Mouse (Mus musculus) myocyte (in vitro differentiated cells): ENCODE measurements around the gene Dda1.

Experiments
- CEBPB ChIP-seq: IDR thresholded peaks from 2 replicates; pipeline ENCODE4 v1.6.1; 2011; ENCODE audit warnings: mild to moderate bottlenecking, moderate library complexity; ENCODE audit not compliant: poor library complexity, insufficient read depth, severe bottlenecking
- E2F4 ChIP-seq: IDR thresholded peaks from one replicate; pipeline ENCODE4 v1.6.1; 2011; ENCODE audit warnings: mild to moderate bottlenecking, control low read depth, moderate library complexity; ENCODE audit not compliant: insufficient read depth
- MAX ChIP-seq: IDR thresholded peaks from one replicate; pipeline ENCODE4 v1.6.1; 2011; ENCODE audit warnings: low read depth, mild to moderate bottlenecking, control low read depth
- MYOD1 ChIP-seq, 3 experiments: IDR thresholded peaks; one replicate each; pipeline ENCODE4 v1.6.1; 2011; ENCODE audit warnings: control low read depth in 2 of 3, low read depth in 2 of 3, mild to moderate bottlenecking in 2 of 3, moderate library complexity in 1 of 3; ENCODE audit not compliant: insufficient read length in 2 of 3, control insufficient read depth in 1 of 3
- POLR2A ChIP-seq: IDR thresholded peaks from one replicate; pipeline ENCODE4 v1.6.1; 2011; ENCODE audit warnings: low read depth, mild to moderate bottlenecking, control low read depth, moderate library complexity; ENCODE audit not compliant: insufficient read length
- POLR2AphosphoS2 ChIP-seq: IDR thresholded peaks from one replicate; pipeline ENCODE4 v1.6.1; 2011; ENCODE audit warnings: low read depth, control low read depth; ENCODE audit not compliant: insufficient read length
- REST ChIP-seq: IDR thresholded peaks from one replicate; pipeline ENCODE4 v1.6.1; 2011; ENCODE audit warnings: mild to moderate bottlenecking, control low read depth, moderate library complexity; ENCODE audit not compliant: insufficient read depth, insufficient read length
- SRF ChIP-seq: IDR thresholded peaks from one replicate; pipeline ENCODE4 v1.6.1; 2011; ENCODE audit warnings: low read depth; ENCODE audit not compliant: control insufficient read depth, insufficient read length
- TCF12 ChIP-seq: IDR thresholded peaks from one replicate; pipeline ENCODE4 v1.6.1; 2011; ENCODE audit warnings: mild to moderate bottlenecking, control low read depth; ENCODE audit not compliant: poor library complexity, insufficient read depth, severe bottlenecking
- TCF3 ChIP-seq: IDR thresholded peaks from one replicate; pipeline ENCODE4 v1.6.1; 2011; ENCODE audit warnings: low read depth, control low read depth; ENCODE audit not compliant: insufficient read length
- USF1 ChIP-seq: IDR thresholded peaks from one replicate; pipeline ENCODE4 v1.6.1; 2011; ENCODE audit warnings: low read depth, mild to moderate bottlenecking, control low read depth, moderate library complexity

GRCm38 (mm10) chr8:71521634-71522033 is 52.6 kb downstream of the Dda1 start:
- TF ChIP-seq POLR2A (no peak), CEBPB (no peak), USF1 (peak; percentile 79), TCF3 (peak; percentile 59), MAX (no peak), TCF12 (peak; percentile 28), REST (no peak), POLR2AphosphoS2 (no peak), MYOD1 (IDR thresholded peaks at IDR 0.05; ENCODE audit: control insufficient read depth in 1 of 3, insufficient read length in 2 of 3, low read depth in 2 of 3) (peak; percentile 84 to 98 (median 98)), E2F4 (no peak), SRF (no peak)
